Mouse (Mus musculus): Measurements from ENCODE around the gene Cfap61.

The Cfap61 gene

DNA sequence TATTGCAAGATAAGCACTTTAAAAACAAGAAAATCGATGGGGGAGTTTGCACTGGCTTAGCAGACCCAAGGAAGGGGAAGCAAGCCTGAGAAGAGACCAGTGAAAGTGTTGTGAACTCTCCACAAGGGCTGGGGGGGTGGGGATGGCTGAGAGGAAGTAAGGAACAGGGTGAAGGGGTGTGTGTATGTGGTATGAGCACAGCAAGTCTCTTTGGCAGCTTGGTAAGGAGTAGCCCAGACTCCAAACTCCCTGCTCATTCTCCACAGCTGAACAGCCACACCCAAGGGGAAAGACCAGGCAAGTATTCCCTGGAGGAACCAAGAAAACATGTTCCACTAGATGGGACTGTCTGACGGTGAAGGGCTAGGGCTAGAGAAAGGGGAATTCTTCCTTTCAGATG, 76.2 kb downstream of the Cfap61 start:
- DNase-seq (ENCODE audit: low read depth, low spot score), result no peak

DNA sequence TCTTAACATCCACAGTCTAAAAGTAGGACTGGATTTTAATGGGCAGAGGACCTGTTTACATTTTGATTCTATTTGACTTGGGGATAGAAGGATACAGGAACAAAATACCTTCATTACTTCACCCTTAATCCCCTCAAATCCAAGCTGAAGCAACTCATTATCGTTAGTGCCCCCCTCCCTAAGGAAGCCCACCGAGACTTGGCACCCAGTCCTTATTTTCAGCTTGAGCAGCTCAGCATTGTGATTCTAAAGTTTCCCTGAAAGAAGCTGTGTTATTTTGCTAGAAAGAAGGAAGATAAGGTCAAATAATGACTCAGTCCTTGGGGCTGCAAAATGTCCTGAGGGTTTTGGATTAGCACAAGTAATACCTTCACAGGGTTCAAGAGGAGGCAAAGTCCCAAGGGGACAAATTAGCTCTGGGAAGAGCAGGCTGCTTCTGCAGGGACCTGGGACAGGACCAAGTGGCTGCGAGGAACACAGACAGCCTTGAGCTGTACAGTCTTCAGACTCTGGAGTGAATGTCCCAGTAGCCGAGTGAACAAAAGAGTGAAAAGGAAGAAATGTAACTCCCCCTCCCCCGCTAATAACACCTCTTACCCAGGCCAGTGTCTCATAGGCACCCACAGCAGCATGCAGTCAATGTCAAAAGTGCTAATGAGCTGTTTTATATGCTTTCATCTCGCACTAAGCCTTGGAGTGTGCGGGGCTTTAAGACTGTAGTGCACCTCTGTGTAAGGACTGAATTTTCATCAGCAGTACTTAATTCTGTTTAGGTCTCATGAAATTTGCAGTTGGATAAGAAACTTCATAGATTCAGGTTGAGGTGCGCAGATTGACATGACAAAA, 81.0 kb downstream of the Cfap61 start:
- no peak for DNase-seq (ENCODE audit: low read depth, low spot score)

- no peak for DNase-seq (ENCODE audit: low read depth, low spot score)
Observed at GRCm38 (mm10) chr2:146022846-146023245, 88.3 kb downstream of the Cfap61 start.

DNA sequence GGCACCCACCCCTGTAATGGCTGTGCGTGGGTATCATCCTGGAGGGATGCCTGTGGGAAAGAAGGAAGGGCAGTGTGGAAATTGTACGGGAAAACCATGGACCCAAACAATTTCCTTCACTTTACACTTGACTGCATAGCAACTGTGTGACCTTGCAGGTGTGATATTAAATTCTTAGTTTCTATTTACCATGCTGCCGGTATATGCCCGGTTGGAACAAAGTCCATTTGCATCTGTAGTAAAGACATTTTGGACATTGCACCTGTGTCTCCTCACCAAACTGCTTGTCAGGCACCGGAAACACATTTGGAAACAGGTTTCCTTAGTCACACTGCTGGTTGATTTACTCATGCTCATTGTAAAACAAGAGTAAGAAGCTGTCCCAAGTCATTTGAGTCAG, 109.1 kb downstream of the Cfap61 start:
- no peak for DNase-seq (ENCODE audit: low read depth, low spot score)

DNA sequence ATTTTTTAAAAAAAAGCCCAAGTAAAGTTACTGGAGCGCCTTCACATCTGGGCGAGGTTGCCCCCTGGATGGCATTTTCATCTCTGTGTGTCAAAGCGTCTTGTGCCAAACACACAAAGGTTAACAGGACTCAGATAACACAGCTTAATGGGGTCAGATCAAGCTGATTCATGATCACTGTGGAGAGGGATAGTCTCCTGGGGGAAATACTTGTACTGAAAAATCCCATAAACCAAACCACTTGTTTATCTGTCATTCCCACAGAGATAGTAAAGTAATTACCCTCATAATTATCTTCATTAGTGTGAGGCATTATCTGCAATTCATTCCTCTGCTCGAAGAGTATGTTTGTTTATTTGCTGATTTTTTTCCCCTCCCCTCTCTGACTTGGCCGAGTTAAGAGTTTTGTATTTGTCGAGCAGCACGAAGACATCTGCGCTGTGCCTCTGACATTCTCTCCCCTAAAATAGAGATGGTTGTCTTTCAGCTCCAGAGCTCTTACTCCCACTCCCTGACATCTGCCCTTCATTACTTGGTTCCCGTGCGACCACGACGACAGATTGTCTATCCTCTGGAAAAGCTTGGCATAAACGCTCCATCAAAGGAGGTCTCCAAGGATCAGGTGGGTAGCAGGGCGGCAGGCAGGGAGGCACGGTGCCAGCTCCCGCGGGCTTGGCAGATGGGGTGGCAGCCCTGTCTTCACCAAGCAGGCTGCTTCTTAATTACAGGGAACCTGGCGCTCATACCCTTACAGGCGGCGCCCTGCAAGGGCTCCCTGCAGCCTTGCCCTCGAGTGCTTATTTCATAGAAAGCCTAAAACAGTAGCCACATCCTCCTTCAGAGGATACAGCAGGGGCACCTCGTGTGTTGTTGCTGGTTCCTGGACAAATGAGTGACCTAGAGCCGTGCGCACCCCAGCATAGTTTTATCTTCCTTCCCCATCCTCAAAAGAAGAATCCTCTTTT, 110.6 kb downstream of the Cfap61 start:
- DNase-seq (ENCODE audit: low read depth, low spot score), result peak; percentile 21

GRCm38 (mm10) chr2:146047691-146048090, 113.1 kb downstream of the Cfap61 start:
- DNase-seq (ENCODE audit: low read depth, low spot score), result no peak

DNA sequence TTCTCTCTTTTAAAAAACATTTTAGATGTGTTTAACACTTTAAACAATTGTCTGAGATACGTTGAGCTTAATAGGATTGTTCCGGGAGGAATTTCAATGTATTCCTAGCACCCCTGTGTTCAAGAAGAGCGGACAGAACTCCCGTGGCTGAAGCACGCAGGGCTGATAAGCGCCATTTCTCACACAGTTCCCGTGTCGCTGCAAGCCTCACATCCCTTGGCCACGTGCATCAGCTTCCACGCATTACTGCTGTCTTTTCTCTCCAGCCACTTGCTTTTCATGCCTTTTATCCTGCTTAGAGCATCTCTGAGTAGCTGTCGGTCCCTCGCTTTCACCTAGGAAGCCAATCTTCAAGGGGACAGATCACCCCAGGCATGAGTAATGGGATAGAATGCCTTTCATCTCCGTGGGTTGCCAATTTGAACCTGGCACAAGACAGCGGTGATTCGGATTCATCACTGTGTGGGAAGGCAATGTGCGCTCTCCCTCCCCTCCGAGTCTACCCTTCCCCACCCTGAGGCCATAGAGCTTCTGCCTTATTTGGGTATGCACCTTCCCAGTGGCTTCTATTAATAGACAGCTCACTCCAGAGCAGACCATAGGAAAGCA, 113.7 kb downstream of the Cfap61 start:
- no peak for DNase-seq (ENCODE audit: low read depth, low spot score)

DNA sequence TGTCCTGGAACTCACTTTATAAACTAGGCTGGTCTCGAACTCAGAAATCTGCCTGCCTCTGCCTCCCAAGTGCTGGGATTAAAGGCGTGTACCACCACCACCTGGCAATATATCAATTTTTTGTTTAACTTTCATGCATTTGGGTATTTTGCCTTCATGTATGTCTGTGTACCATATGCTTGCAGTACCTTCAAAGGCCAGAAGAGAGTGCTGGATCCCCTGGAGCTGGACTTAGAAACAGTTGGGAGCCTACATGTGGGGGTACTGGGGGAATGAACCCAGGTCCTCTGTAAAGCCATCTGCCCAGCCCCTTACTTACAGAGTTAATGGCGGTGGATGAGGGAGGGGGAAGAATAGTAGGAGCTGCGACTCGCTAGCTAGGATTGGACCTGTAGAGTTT, 114.8 kb downstream of the Cfap61 start:
- no peak for DNase-seq (ENCODE audit: low read depth, low spot score)

DNA sequence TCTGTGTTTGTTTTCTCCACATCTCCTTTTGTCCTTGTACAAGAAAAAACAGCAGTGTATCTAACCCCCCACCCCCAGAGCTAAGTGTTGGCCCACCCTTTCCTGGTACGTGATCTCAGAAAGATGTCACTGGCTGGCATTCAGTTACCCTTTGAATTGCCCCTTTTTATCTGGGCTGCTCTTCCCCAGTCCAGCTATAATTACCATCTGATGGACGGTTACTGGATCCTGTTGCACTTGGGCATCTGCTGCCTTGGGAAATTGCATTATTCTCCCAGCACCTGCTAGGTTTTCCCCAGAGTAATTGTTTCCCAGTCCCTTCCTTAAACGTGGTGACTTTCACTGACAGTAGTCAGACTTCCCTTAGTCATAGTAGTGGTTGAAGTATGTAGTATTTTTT, 115.5 kb downstream of the Cfap61 start:
- no peak for DNase-seq (ENCODE audit: low read depth, low spot score)

DNA sequence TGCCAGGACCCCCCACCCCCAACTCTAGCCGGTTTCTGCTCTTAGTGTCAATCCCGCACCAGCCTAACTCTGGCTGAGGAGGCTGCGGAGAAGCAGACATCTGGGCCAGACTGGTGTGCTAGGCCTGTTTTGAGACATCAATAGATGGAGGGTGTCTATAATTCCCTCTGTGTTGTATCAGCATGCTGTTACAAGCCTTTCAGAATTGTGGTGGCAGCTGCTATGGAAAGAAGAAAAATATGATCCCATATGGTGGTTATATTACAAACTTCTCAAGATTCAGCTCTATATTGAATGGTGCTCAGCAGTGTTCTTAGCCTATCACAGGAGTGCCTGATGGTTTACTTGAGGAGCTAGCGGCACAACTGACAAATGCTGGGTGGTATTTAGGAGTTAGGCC, 116.8 kb downstream of the Cfap61 start:
- DNase-seq (ENCODE audit: low read depth, low spot score), result peak; percentile 26

DNA sequence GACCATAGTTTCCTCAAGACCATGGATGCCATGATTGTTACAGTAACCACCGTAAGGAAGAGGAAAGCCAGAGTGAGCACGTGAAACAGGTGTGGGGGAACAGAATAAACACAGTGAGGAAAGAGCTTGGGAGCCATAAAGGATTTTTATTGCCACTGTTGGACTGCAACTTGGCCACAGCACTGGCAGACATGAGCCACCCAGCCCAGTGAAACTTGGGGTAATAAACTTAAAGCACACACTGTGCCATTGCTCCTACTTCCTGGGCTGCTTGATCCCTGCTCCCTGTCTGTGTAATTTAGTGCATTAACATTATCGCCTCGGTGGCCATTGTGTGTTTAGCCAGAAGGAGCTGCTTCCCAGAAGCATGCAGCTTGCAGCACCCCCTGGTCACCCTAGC, 122.5 kb downstream of the Cfap61 start:
- DNase-seq (ENCODE audit: low read depth, low spot score), result no peak

DNA sequence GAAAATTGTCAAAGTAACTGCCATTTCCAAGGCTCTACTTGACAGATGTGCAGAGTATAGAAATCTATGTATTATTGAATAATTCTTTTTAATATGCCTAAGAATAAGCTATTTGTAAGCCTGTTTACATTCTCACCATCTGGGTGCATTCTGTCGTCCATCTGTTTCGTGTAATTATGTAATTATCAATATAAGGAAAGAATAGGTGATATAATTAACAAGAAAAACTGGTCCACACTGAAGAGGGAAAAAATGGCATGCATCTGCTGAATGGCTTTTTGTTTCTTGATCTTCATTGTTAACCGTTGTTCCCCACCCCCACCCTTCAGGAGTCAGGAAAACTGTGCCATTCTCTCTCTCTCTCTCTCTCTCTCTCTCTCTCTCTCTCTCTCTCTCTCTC, 124.2 kb downstream of the Cfap61 start:
- DNase-seq (ENCODE audit: low read depth, low spot score), result no peak

DNA sequence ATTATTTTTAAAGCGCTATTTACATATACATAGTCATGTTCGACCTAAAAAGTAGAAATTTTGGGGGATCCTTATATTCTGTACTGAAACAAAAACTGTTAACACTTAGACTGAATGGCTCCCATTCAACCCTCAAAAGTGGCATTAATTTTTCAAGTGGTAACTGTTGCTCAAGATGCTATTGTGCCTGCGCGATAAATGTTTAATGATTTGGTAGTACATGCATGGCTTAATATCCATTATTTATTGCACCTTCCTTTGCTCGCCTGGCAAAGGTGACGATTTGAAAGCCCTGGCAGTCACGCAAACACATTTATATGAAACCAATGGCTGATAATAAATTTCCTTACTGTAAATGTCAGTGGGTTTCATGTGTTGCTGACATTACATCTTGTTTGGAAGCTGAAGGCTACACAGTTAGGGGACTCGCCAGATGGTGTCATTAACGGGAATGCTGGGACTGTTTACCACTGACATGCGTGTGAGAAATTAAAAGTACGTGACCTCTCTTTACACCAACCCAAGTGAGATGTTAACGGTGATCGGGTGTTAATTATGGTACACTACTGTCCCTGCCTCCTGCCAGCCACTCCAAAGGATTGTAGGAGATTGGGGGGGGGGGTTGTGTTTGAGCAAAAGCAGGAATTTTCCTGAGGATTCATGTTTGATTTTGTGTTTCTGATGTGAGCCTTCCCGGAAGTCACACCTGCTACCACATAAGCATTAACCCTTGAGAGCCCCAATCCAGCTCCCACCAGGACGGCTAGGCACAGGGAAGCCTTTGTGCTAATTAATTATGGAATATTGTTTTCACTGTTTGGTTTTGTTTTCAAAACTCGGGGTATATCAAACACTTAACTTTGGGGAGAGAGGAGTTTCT, 127.1 kb downstream of the Cfap61 start:
- DNase-seq (ENCODE audit: low read depth, low spot score), result no peak

- DNase-seq (ENCODE audit: low read depth, low spot score), result no peak
Observed at GRCm38 (mm10) chr2:146062330-146063092, 127.9 kb downstream of the Cfap61 start.

GRCm38 (mm10) chr2:146063093-146064074, 128.8 kb downstream of the Cfap61 start:
- DNase-seq (ENCODE audit: low read depth, low spot score), result no peak

- DNase-seq (ENCODE audit: low read depth, low spot score), result no peak
Observed at GRCm38 (mm10) chr2:146067364-146067763, 132.8 kb downstream of the Cfap61 start.

GRCm38 (mm10) chr2:146073300-146073699, 138.7 kb downstream of the Cfap61 start:
- DNase-seq (ENCODE audit: low read depth, low spot score), result no peak

- no peak for DNase-seq (ENCODE audit: low read depth, low spot score)
Observed at GRCm38 (mm10) chr2:146077117-146077516, 142.5 kb downstream of the Cfap61 start.

DNA sequence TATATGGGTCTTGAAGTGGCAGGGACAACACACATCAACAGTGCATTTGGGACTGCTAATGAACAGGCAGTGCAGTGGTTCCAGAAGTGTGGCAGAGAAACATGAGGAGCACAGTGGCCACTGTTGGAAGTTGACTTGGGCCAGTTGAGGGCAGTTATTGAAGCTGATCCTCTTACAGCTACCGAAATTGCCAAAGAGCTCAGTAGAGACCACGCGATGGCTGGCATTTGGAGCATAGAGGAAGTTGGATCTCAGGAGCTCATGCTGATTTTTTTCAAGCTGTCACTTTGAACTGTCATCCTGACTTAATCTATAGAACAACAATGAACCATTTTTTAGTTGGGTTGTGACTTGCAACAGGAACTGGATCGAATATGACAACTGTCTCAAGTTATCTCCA, 145.7 kb downstream of the Cfap61 start:
- DNase-seq (ENCODE audit: low read depth, low spot score), result no peak

All from telencephalon, adult 2 months (tissue).